Mouse (Mus musculus): ENCODE results near the gene Rbm19. TPM values are rescaled to one million over a fixed set of nuclear protein-coding genes. Genes with fewer than 3 reads are reported as not detected.

Rbm19 gene
- polyA plus RNA-seq (2012), result 2.3 and 3.2 TPM in 2 replicates

- Histone ChIP-seq H3K9me3 (ENCODE audit: control insufficient read depth, low read length) (no peaks in the 10 kb centered on the region), H3K27me3 (ENCODE audit: control insufficient read depth) (peaks cover 6% of the 10 kb centered on the region), H3K4me1 (ENCODE audit: control insufficient read depth) (peaks cover 22% of the 10 kb centered on the region), H3K4me3 (replicated peaks) (peak within 1 kb of the TSS; percentile 91), H3K36me3 (ENCODE audit: control insufficient read depth) (peaks cover 32% of the 10 kb centered on the region)
- no peak for TF ChIP-seq GATA1 (IDR thresholded peaks at IDR 0.05; ENCODE audit: low read length)
- TF ChIP-seq TAL1 (IDR thresholded peaks at IDR 0.05; ENCODE audit: low read length), result no peak
Measured at GRCm38 (mm10) chr5:120116261-120117050, at the start of gene Rbm19. Rbm19 (plus strand) TSS chr5:120116465.

- Histone ChIP-seq H3K27me3 (ENCODE audit: control insufficient read depth) (no peaks in the 10 kb centered on the region), H3K4me1 (ENCODE audit: control insufficient read depth) (no peaks in the 10 kb centered on the region), H3K4me3 (replicated peaks) (no peak overlapping the region), H3K36me3 (ENCODE audit: control insufficient read depth) (no peaks in the 10 kb centered on the region), H3K9me3 (ENCODE audit: control insufficient read depth, low read length) (no peaks in the 10 kb centered on the region)
- no peak for TF ChIP-seq TAL1 (IDR thresholded peaks at IDR 0.05; ENCODE audit: low read length)
Measured at GRCm38 (mm10) chr5:120067266-120067665, 49.0 kb upstream of the Rbm19 start.

GRCm38 (mm10) chr5:120074101-120074500, 42.2 kb upstream of the Rbm19 start:
- H3K27me3 ChIP-seq (ENCODE audit: control insufficient read depth), result no peaks in the 10 kb centered on the region
- no peaks in the 10 kb centered on the region for H3K4me1 ChIP-seq (ENCODE audit: control insufficient read depth)
- no peaks in the 10 kb centered on the region for H3K9me3 ChIP-seq (ENCODE audit: control insufficient read depth, low read length)
- H3K4me3 ChIP-seq (replicated peaks), result no peak overlapping the region
- no peak for TF ChIP-seq GATA1 (IDR thresholded peaks at IDR 0.05; ENCODE audit: low read length)
- no peak for TF ChIP-seq TAL1 (IDR thresholded peaks at IDR 0.05; ENCODE audit: low read length)
- H3K36me3 ChIP-seq (ENCODE audit: control insufficient read depth), result no peaks in the 10 kb centered on the region

GRCm38 (mm10) chr5:120080027-120080426, 36.2 kb upstream of the Rbm19 start:
- TF ChIP-seq GATA1 (IDR thresholded peaks at IDR 0.05; ENCODE audit: low read length), result no peak
- no peak for TF ChIP-seq TAL1 (IDR thresholded peaks at IDR 0.05; ENCODE audit: low read length)
- no peaks in the 10 kb centered on the region for H3K4me1 ChIP-seq (ENCODE audit: control insufficient read depth)
- H3K36me3 ChIP-seq (ENCODE audit: control insufficient read depth), result no peaks in the 10 kb centered on the region
- H3K9me3 ChIP-seq (ENCODE audit: control insufficient read depth, low read length), result no peaks in the 10 kb centered on the region
- H3K27me3 ChIP-seq (ENCODE audit: control insufficient read depth), result no peaks in the 10 kb centered on the region
- H3K4me3 ChIP-seq (replicated peaks), result no peak overlapping the region

- H3K9me3 ChIP-seq (ENCODE audit: control insufficient read depth, low read length), result no peaks in the 10 kb centered on the region
- no peaks in the 10 kb centered on the region for H3K27me3 ChIP-seq (ENCODE audit: control insufficient read depth)
- H3K4me3 ChIP-seq (replicated peaks), result no peak overlapping the region
- H3K36me3 ChIP-seq (ENCODE audit: control insufficient read depth), result no peaks in the 10 kb centered on the region
- no peak for TF ChIP-seq TAL1 (IDR thresholded peaks at IDR 0.05; ENCODE audit: low read length)
- TF ChIP-seq GATA1 (IDR thresholded peaks at IDR 0.05; ENCODE audit: low read length), result no peak
- no peaks in the 10 kb centered on the region for H3K4me1 ChIP-seq (ENCODE audit: control insufficient read depth)
Measured at GRCm38 (mm10) chr5:120080468-120080867, 35.8 kb upstream of the Rbm19 start.

- no peak overlapping the region for H3K4me3 ChIP-seq (replicated peaks)
Measured at GRCm38 (mm10) chr5:120088561-120088960, 27.7 kb upstream of the Rbm19 start.

GRCm38 (mm10) chr5:120094602-120095001, 21.7 kb upstream of the Rbm19 start:
- Histone ChIP-seq H3K36me3 (ENCODE audit: control insufficient read depth) (no peaks in the 10 kb centered on the region), H3K9me3 (ENCODE audit: control insufficient read depth, low read length) (0 out of 2 replicates have a peak, but pooled peaks cover 2% of the 10 kb centered on the region), H3K4me1 (ENCODE audit: control insufficient read depth) (no peaks in the 10 kb centered on the region), H3K27me3 (ENCODE audit: control insufficient read depth) (peaks cover 9% of the 10 kb centered on the region), H3K4me3 (replicated peaks) (no peak overlapping the region)
- TF ChIP-seq GATA1 (IDR thresholded peaks at IDR 0.05; ENCODE audit: low read length) (no peak), TAL1 (IDR thresholded peaks at IDR 0.05; ENCODE audit: low read length) (no peak)

More at GRCm38 (mm10) chr5:120088561-120088960, 27.7 kb upstream of the Rbm19 start:
- Histone ChIP-seq H3K4me1 (ENCODE audit: control insufficient read depth) (no peaks in the 10 kb centered on the region), H3K36me3 (ENCODE audit: control insufficient read depth) (no peaks in the 10 kb centered on the region), H3K27me3 (ENCODE audit: control insufficient read depth) (peaks cover 13% of the 10 kb centered on the region), H3K9me3 (ENCODE audit: control insufficient read depth, low read length) (no peaks in the 10 kb centered on the region)
- TF ChIP-seq GATA1 (IDR thresholded peaks at IDR 0.05; ENCODE audit: low read length), result no peak
- no peak for TF ChIP-seq TAL1 (IDR thresholded peaks at IDR 0.05; ENCODE audit: low read length)

GRCm38 (mm10) chr5:120097042-120097441, 19.2 kb upstream of the Rbm19 start:
- Histone ChIP-seq H3K4me1 (ENCODE audit: control insufficient read depth) (no peaks in the 10 kb centered on the region), H3K36me3 (ENCODE audit: control insufficient read depth) (no peaks in the 10 kb centered on the region), H3K27me3 (ENCODE audit: control insufficient read depth) (no peaks in the 10 kb centered on the region; the same call in 1 of the 2 replicates), H3K9me3 (ENCODE audit: control insufficient read depth, low read length) (peaks cover 5% of the 10 kb centered on the region; the same call in 1 of the 2 replicates), H3K4me3 (replicated peaks) (no peak overlapping the region)
- TF ChIP-seq GATA1 (IDR thresholded peaks at IDR 0.05; ENCODE audit: low read length), result no peak
- no peak for TF ChIP-seq TAL1 (IDR thresholded peaks at IDR 0.05; ENCODE audit: low read length)

- no peaks in the 10 kb centered on the region; the same call in 1 of the 2 replicates for H3K4me1 ChIP-seq (ENCODE audit: control insufficient read depth)
- H3K36me3 ChIP-seq (ENCODE audit: control insufficient read depth), result no peaks in the 10 kb centered on the region
- peaks cover 5% of the 10 kb centered on the region; the same call in 1 of the 2 replicates for H3K9me3 ChIP-seq (ENCODE audit: control insufficient read depth, low read length)
- no peak overlapping the region for H3K4me3 ChIP-seq (replicated peaks)
- peaks cover 5% of the 10 kb centered on the region for H3K27me3 ChIP-seq (ENCODE audit: control insufficient read depth)
- TF ChIP-seq TAL1 (IDR thresholded peaks at IDR 0.05; ENCODE audit: low read length) (no peak), GATA1 (IDR thresholded peaks at IDR 0.05; ENCODE audit: low read length) (no peak)
Measured at GRCm38 (mm10) chr5:120100814-120101213, 15.5 kb upstream of the Rbm19 start.
